Mouse (Mus musculus) forebrain, embryonic 11.5 days (tissue): ENCODE measurements around the gene Arsa. TPM values are rescaled to one million over a fixed set of nuclear protein-coding genes. Genes with fewer than 3 reads are reported as not detected.

Source experiments
- ATAC-seq: fragments of 200-750 bp; cut with Nextera tagmentation; replicated peaks from 2 replicates; pipeline ENCODE4 v1.8.0; 2017; ENCODE audit warnings: moderate TSS enrichment; ENCODE audit not compliant: low FRiP score
- DNase-seq: peaks from one replicate; pipeline ENCODE4 v3.0.0-alpha.2; 2017; ENCODE audit warnings: low spot score
- H3K27ac ChIP-seq: fragments of 300-500 bp; sonication (generic); 2 replicates; pipeline ENCODE4 v1.5.1; 2014; ENCODE audit warnings: low read depth, low read length
- H3K27me3 ChIP-seq: fragments of 300-500 bp; sonication (generic); 2 replicates; pipeline ENCODE4 v1.6.1; 2014; ENCODE audit warnings: mild to moderate bottlenecking, low read length, mixed read lengths; ENCODE audit not compliant: control insufficient read depth, insufficient read depth
- H3K36me3 ChIP-seq: fragments of 300-500 bp; sonication (generic); 2 replicates; pipeline ENCODE4 v1.6.1; 2014; ENCODE audit warnings: mild to moderate bottlenecking, low read length, moderate library complexity, mixed read lengths; ENCODE audit not compliant: control insufficient read depth, insufficient read depth
- H3K4me1 ChIP-seq: fragments of 300-500 bp; sonication (generic); replicated peaks from 2 replicates; pipeline ENCODE4 v1.6.1; 2014; ENCODE audit warnings: low read length, mixed read lengths; ENCODE audit not compliant: control insufficient read depth, insufficient read depth
- H3K4me2 ChIP-seq: fragments of 300-500 bp; sonication (generic); 2 replicates; pipeline ENCODE4 v1.6.1; 2014; ENCODE audit warnings: low read depth, mild to moderate bottlenecking, low read length, moderate library complexity, mixed read lengths; ENCODE audit not compliant: severe bottlenecking
- H3K4me3 ChIP-seq: fragments of 300-500 bp; sonication (generic); 2 replicates; pipeline ENCODE4 v1.5.1; 2014; ENCODE audit warnings: low read depth, low read length
- H3K9ac ChIP-seq: fragments of 300-500 bp; sonication (generic); 2 replicates; pipeline ENCODE4 v1.6.1; 2014; ENCODE audit warnings: low read length
- H3K9me3 ChIP-seq: fragments of 300-500 bp; sonication (generic); 2 replicates; pipeline ENCODE4 v1.6.1; 2016; ENCODE audit warnings: low read length, mixed read lengths; ENCODE audit not compliant: control insufficient read depth
- WGBS: fragments of 180-500 bp; shearing (Covaris S2); extraction: QIAGEN DNeasy Blood & Tissue Kit; methylation state at CpG from one replicate; pipeline ENCODE4 v1.1.7; 2014; 5-methylcytosine and 5-hydroxymethylcytosine counted together
- polyA plus RNA-seq: library from polyadenylated mRNA; unstranded; fragments of >200 nt; fragmentation: Nextera tagmentation; extraction: Ambion mirVana; gene quantifications from 2 replicates; pipeline ENCODE4 v1.2.1, GENCODE M21; 2014

Gene Arsa
- polyA plus RNA-seq, 1 experiment from 2014 or later = 10.6 TPM

- peaks cover 15% of the 10 kb centered on the region for H3K4me1 ChIP-seq
- peak; percentile 3; the same call in 1 of the 2 replicates for ATAC-seq
- 2% methylated on average over 41 of the region's 41 CpGs for WGBS
Measured at GRCm38 (mm10) chr15:89498049-89498960, 21.1 kb upstream of the Arsa start.

GRCm38 (mm10) chr15:89497391-89498048 lies 20.3 kb upstream of the Arsa start:
- Histone ChIP-seq H3K4me3 (no peak overlapping the region), H3K9me3 (no peaks in the 10 kb centered on the region), H3K9ac (no peak overlapping the region), H3K36me3 (no peaks in the 10 kb centered on the region), H3K27ac (no peak overlapping the region), H3K4me1 (peaks cover 15% of the 10 kb centered on the region), H3K27me3 (peaks cover 19% of the 10 kb centered on the region), H3K4me2 (no peak overlapping the region)
- ATAC-seq (no peak), DNase-seq (no peak)
- WGBS = 34% methylated on average over 4 of the region's 4 CpGs

More at GRCm38 (mm10) chr15:89498049-89498960, 21.1 kb upstream of the Arsa start:
- Histone ChIP-seq H3K27me3 (peaks cover 19% of the 10 kb centered on the region), H3K4me2 (peak overlapping the region; percentile 94), H3K27ac (no peak overlapping the region), H3K9ac (peak overlapping the region; percentile 79), H3K4me3 (peak overlapping the region; percentile 74), H3K9me3 (no peaks in the 10 kb centered on the region), H3K36me3 (no peaks in the 10 kb centered on the region)
- DNase-seq = peak; percentile 69

- 28% methylated on average over 2 of the region's 2 CpGs for WGBS
- peaks cover 15% of the 10 kb centered on the region for H3K4me1 ChIP-seq
- peaks cover 19% of the 10 kb centered on the region for H3K27me3 ChIP-seq
- no peak overlapping the region for H3K4me3 ChIP-seq
- no peak for ATAC-seq
- H3K36me3 ChIP-seq = no peaks in the 10 kb centered on the region
- H3K27ac ChIP-seq = no peak overlapping the region
- no peaks in the 10 kb centered on the region for H3K9me3 ChIP-seq
- H3K4me2 ChIP-seq = no peak overlapping the region
- no peak for DNase-seq
- H3K9ac ChIP-seq = no peak overlapping the region
Measured at GRCm38 (mm10) chr15:89496841-89497240, 19.6 kb upstream of the Arsa start.

GRCm38 (mm10) chr15:89496131-89496530 lies 18.9 kb upstream of the Arsa start:
- Histone ChIP-seq H3K4me3 (no peak overlapping the region), H3K9me3 (no peaks in the 10 kb centered on the region), H3K27me3 (peaks cover 16% of the 10 kb centered on the region), H3K4me1 (peaks cover 15% of the 10 kb centered on the region), H3K4me2 (no peak overlapping the region), H3K9ac (no peak overlapping the region), H3K27ac (no peak overlapping the region), H3K36me3 (no peaks in the 10 kb centered on the region)
- WGBS = 11% methylated on average over 4 of the region's 4 CpGs
- ATAC-seq (no peak), DNase-seq (no peak)

GRCm38 (mm10) chr15:89494970-89495369 lies 17.7 kb upstream of the Arsa start:
- H3K4me1 ChIP-seq = peaks cover 12% of the 10 kb centered on the region; the same call in 1 of the 2 replicates
- H3K4me3 ChIP-seq = no peak overlapping the region
- no peak for DNase-seq
- H3K9me3 ChIP-seq = no peaks in the 10 kb centered on the region
- no peak overlapping the region for H3K27ac ChIP-seq
- no peak overlapping the region for H3K9ac ChIP-seq
- no peak overlapping the region for H3K4me2 ChIP-seq
- no peak for ATAC-seq
- peaks cover 15% of the 10 kb centered on the region for H3K27me3 ChIP-seq
- 84% methylated on average over 4 of the region's 4 CpGs for WGBS
- H3K36me3 ChIP-seq = no peaks in the 10 kb centered on the region

GRCm38 (mm10) chr15:89488611-89489117 lies 11.4 kb upstream of the Arsa start:
- DNase-seq (no peak), ATAC-seq (no peak)
- 61% methylated on average over 14 of the region's 14 CpGs for WGBS
- Histone ChIP-seq H3K36me3 (no peaks in the 10 kb centered on the region), H3K27ac (no peak overlapping the region), H3K9ac (no peak overlapping the region), H3K4me1 (no peaks in the 10 kb centered on the region), H3K4me2 (no peak overlapping the region), H3K27me3 (no peaks in the 10 kb centered on the region), H3K4me3 (no peak overlapping the region), H3K9me3 (no peaks in the 10 kb centered on the region)

GRCm38 (mm10) chr15:89488182-89488581 lies 11.0 kb upstream of the Arsa start:
- no peak overlapping the region for H3K27ac ChIP-seq
- H3K36me3 ChIP-seq = no peaks in the 10 kb centered on the region
- H3K4me2 ChIP-seq = no peak overlapping the region
- WGBS = 84% methylated on average over 12 of the region's 12 CpGs
- no peaks in the 10 kb centered on the region for H3K4me1 ChIP-seq
- no peaks in the 10 kb centered on the region for H3K9me3 ChIP-seq
- no peaks in the 10 kb centered on the region for H3K27me3 ChIP-seq
- ATAC-seq (no peak), DNase-seq (no peak)
- H3K4me3 ChIP-seq = no peak overlapping the region
- no peak overlapping the region for H3K9ac ChIP-seq

- no peak overlapping the region for H3K4me2 ChIP-seq
- ATAC-seq = no peak
Measured at GRCm38 (mm10) chr15:89480584-89480983, 3.4 kb upstream of the Arsa start.

More at GRCm38 (mm10) chr15:89480584-89480983, 3.4 kb upstream of the Arsa start:
- H3K4me1 ChIP-seq = peaks cover 2% of the 10 kb centered on the region; the same call in 1 of the 2 replicates
- H3K4me3 ChIP-seq = no peak overlapping the region
- H3K27me3 ChIP-seq = no peaks in the 10 kb centered on the region
- H3K9ac ChIP-seq = no peak overlapping the region
- WGBS = 88% methylated on average over 8 of the region's 8 CpGs
- DNase-seq = no peak
- H3K27ac ChIP-seq = no peak overlapping the region
- no peaks in the 10 kb centered on the region for H3K9me3 ChIP-seq
- no peaks in the 10 kb centered on the region for H3K36me3 ChIP-seq
